Mouse (Mus musculus) cerebellum, postnatal 14 days (tissue): ENCODE measurements at regions not wholly inside any gene's neighbourhood (a gene's known extent, or its start where the extent isn't known, plus 50 kb on each side); places are given as distances from the start of the nearest gene placed in this dataset.

Source experiments
- DNase-seq, 2 experiments: peaks; one replicate each; pipeline ENCODE4 v3.0.0; 2021; ENCODE audit warnings: mixed read lengths in 2 of 2

- no peak for DNase-seq
Observed at GRCm38 (mm10) chr4:64876924-64877323, 247.1 kb upstream of the Pappa start.

DNA sequence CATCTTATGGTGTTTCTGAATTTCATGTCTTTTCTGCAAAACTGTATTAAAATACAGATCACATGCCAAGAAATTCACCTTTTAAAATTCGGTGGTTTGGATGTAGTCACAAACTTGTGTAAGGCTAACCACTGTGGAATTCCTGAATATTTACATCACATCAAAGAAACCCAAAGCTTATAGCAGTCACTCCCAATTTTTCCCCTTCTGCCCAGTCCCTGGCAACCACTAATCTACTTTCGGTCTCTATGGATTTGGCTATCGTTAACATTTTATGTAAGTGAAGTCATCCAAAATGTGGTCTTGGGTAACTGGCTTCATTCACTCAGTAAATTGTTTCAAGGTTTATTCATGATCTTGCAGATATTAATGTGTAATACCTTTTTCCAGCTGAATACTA, 226.0 kb upstream of the Pappa start:
- no peak for DNase-seq

GRCm38 (mm10) chr4:64901091-64901845, 222.7 kb upstream of the Pappa start:
- no peak for DNase-seq

DNA sequence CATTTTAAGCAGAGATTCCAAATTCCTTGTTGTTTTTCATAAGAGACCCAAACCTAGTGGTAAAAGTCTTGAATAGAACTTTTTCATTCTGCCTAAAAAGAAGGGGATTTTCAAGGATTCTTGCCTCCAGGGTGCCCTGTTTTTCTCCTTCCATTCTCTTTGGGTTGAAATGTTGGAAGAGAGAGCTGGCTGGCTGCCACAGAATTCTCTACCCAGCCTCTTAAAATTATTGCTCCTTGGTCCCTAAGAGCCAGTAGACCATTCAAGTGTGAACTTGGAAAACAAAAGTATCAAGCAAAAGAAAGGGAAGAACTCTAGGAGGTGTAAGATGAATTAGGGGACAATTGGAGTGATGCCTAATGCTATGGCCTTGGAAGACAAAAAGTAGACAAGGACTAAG, 200.2 kb upstream of the Pappa start:
- peak; percentile 7 to 16 for DNase-seq

- DNase-seq: peak in 1 of 2 experiments; percentile 1
Observed at GRCm38 (mm10) chr4:64928553-64928952, 195.4 kb upstream of the Pappa start.

- DNase-seq: no peak
Observed at GRCm38 (mm10) chr4:64945547-64945946, 178.4 kb upstream of the Pappa start.

DNA sequence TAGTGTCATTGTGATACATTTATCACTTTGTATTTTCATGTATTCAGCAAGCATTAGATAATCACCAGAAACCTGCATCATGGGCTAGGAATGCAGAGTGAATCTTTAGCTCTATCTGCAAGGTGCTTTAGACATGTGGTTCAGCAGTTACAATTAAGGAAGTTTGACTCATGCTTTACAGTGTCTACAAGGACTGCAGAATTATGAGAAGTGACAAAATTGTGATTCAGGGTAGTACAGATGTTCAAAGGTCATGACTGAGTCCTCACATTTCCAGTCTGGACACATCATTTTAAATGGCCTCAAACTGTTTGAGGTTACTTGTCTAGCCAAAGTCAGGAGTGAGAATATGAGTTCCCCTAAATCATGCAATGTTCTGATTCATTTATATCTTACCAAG, 171.3 kb upstream of the Pappa start:
- DNase-seq: no peak

- DNase-seq: no peak
Observed at GRCm38 (mm10) chr4:64958843-64959242, 165.1 kb upstream of the Pappa start.

DNA sequence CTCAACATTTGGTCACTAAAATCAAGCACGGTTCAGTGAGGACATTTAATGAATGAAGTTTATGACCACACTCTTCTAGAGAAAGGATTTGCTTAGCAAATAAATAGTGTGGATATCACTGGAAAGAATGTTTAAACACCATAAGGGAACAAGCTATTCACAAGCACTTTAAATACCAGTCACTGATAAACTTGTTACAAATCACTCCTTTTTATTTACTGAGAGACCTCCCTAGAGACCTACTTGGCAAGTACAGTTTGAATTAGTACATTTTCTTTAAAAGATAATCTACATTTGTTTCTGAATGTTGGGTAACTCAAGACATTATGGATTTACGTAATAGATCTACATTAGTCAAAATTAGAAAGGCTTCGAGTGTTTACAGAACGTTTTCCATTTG, 162.2 kb upstream of the Pappa start:
- DNase-seq: no peak
